Mouse (Mus musculus) liver, adult 2 months (tissue): ENCODE results near the gene Srcap. TPM values are rescaled to one million over a fixed set of nuclear protein-coding genes. Genes with fewer than 3 reads are reported as not detected.

Experiments
- DNase-seq: peaks from one replicate; pipeline ENCODE4 v3.0.0-alpha.2; 2011; ENCODE audit warnings: low read depth, low spot score; ENCODE audit errors: extremely low read depth
- H3K27ac ChIP-seq: fragments of 200-500 bp; replicated peaks from 2 replicates; pipeline ENCODE4 v1.5.1; 2012; ENCODE audit warnings: low read depth, mild to moderate bottlenecking, control low read depth, inconsistent platforms, low read length; ENCODE audit not compliant: insufficient read depth
- H3K27me3 ChIP-seq: fragments of 200-500 bp; 2 replicates; pipeline ENCODE4 v1.6.1; 2012; ENCODE audit warnings: mild to moderate bottlenecking, moderate library complexity, low read length, inconsistent platforms; ENCODE audit not compliant: control insufficient read depth, insufficient read depth
- H3K36me3 ChIP-seq: fragments of 200-500 bp; 2 replicates; pipeline ENCODE4 v1.6.1; 2012; ENCODE audit warnings: low read length, inconsistent platforms; ENCODE audit not compliant: control insufficient read depth, insufficient read depth
- H3K4me1 ChIP-seq: fragments of 200-500 bp; 2 replicates; pipeline ENCODE4 v1.6.1; 2011; ENCODE audit warnings: low read length; ENCODE audit not compliant: control insufficient read depth, insufficient read depth
- H3K4me3 ChIP-seq: fragments of 200-500 bp; 2 replicates; pipeline ENCODE4 v1.5.1; 2011; ENCODE audit warnings: low read depth, mild to moderate bottlenecking, control low read depth, low read length, moderate library complexity; ENCODE audit not compliant: insufficient read depth
- H3K79me2 ChIP-seq: fragments of 200-500 bp; 2 replicates; pipeline ENCODE4 v1.6.1; 2012; ENCODE audit warnings: inconsistent platforms, mild to moderate bottlenecking, low read length, moderate library complexity; ENCODE audit not compliant: control insufficient read depth, insufficient read depth
- H3K9ac ChIP-seq: fragments of 200-500 bp; 2 replicates; pipeline ENCODE4 v1.6.1; 2012; ENCODE audit warnings: low read depth, mild to moderate bottlenecking, control low read depth, inconsistent platforms, low read length
- CTCF ChIP-seq: fragments of 200-500 bp; IDR thresholded peaks from 2 replicates; pipeline ENCODE4 v1.5.1; 2011; ENCODE audit warnings: low read depth, low read length, control low read depth
- POLR2A ChIP-seq: fragments of 200-500 bp; IDR thresholded peaks from 2 replicates; pipeline ENCODE4 v1.6.1; 2011; ENCODE audit warnings: low read length, control low read depth; ENCODE audit not compliant: insufficient read depth; ENCODE audit errors: extremely low read depth
- WGBS: fragments of 180-500 bp; shearing (Covaris S2); methylation state at CpG from one replicate; pipeline ENCODE4 v1.1.7; 2018; 5-methylcytosine and 5-hydroxymethylcytosine counted together
- polyA plus RNA-seq: library from polyadenylated mRNA; depleted of rRNA; stranded (reverse); fragments of >200 nt; gene quantifications from 2 replicates; pipeline ENCODE4 v1.2.3, GENCODE M21; 2012
- total RNA-seq: library from RNA; depleted of rRNA; stranded (reverse); fragments of >200 nt; gene quantifications from 2 replicates; pipeline ENCODE4 v1.2.3, GENCODE M21; 2014

Srcap gene
- total and polyA plus RNA-seq, 2 experiments: 9.6 to 10.9 TPM

GRCm38 (mm10) chr7:127586149-127586548, 74.4 kb downstream of the Srcap start:
- TF ChIP-seq CTCF (no peak), POLR2A (no peak)
- H3K4me1 ChIP-seq: peaks cover 8% of the 10 kb centered on the region; the same call in 1 of the 2 replicates
- H3K27me3 ChIP-seq: no peaks in the 10 kb centered on the region
- WGBS: 94% methylated on average over 6 of the region's 6 CpGs
- H3K9ac ChIP-seq: no peak overlapping the region
- no peak overlapping the region for H3K27ac ChIP-seq
- H3K4me3 ChIP-seq: no peak overlapping the region
- peaks cover 7% of the 10 kb centered on the region; the same call in 1 of the 2 replicates for H3K79me2 ChIP-seq
- peaks cover 4% of the 10 kb centered on the region; the same call in 1 of the 2 replicates for H3K36me3 ChIP-seq
- DNase-seq: no peak

- Histone ChIP-seq H3K36me3 (peaks cover 10% of the 10 kb centered on the region), H3K9ac (no peak overlapping the region), H3K4me3 (no peak overlapping the region), H3K27ac (no peak overlapping the region), H3K79me2 (peaks cover 7% of the 10 kb centered on the region; the same call in 1 of the 2 replicates), H3K4me1 (peaks cover 8% of the 10 kb centered on the region; the same call in 1 of the 2 replicates), H3K27me3 (no peaks in the 10 kb centered on the region)
- no peak for DNase-seq
- WGBS: 66% methylated on average over 5 of the region's 5 CpGs
- no peak for TF ChIP-seq CTCF
Measured at GRCm38 (mm10) chr7:127587196-127587595, 75.4 kb downstream of the Srcap start.

- peaks cover 8% of the 10 kb centered on the region; the same call in 1 of the 2 replicates for H3K4me1 ChIP-seq
- TF ChIP-seq POLR2A: 0 out of 2 replicates have a peak, but pooled peaks have one; percentile 41
- TF ChIP-seq CTCF: no peak
Measured at GRCm38 (mm10) chr7:127588011-127588871, 76.5 kb downstream of the Srcap start, which contains the start of the genes Ccdc189 and Rnf40. TSS of gene Ccdc189 (minus strand) at chr7:127588595. TSS of gene Rnf40 (plus strand) at chr7:127588767.

GRCm38 (mm10) chr7:127588901-127589300, 77.1 kb downstream of the Srcap start:
- Histone ChIP-seq H3K27ac (no peak overlapping the region; the same call in 1 of the 2 replicates), H3K27me3 (no peaks in the 10 kb centered on the region), H3K9ac (peak overlapping the region; percentile 88), H3K36me3 (peaks cover 25% of the 10 kb centered on the region), H3K4me1 (peaks cover 8% of the 10 kb centered on the region; the same call in 1 of the 2 replicates), H3K4me3 (peak overlapping the region; percentile 80), H3K79me2 (peaks cover 7% of the 10 kb centered on the region; the same call in 1 of the 2 replicates)
- 4% methylated on average over 29 of the region's 29 CpGs for WGBS
- no peak for DNase-seq
- no peak for TF ChIP-seq POLR2A
- no peak for TF ChIP-seq CTCF

More at GRCm38 (mm10) chr7:127588011-127588871, 76.5 kb downstream of the Srcap start, which contains the start of the genes Ccdc189 and Rnf40:
- Histone ChIP-seq H3K79me2 (peaks cover 7% of the 10 kb centered on the region; the same call in 1 of the 2 replicates), H3K9ac (peak within 1 kb of the TSS; percentile 88), H3K4me3 (peak within 1 kb of the TSS; percentile 80), H3K27me3 (no peaks in the 10 kb centered on the region), H3K36me3 (peaks cover 18% of the 10 kb centered on the region), H3K27ac (peak within 1 kb of the TSS; percentile 19; the same call in 1 of the 2 replicates)
- peak; percentile 98 for DNase-seq
- 1% methylated on average over 50 of the region's 50 CpGs for WGBS

GRCm38 (mm10) chr7:127589637-127590036, 77.9 kb downstream of the Srcap start:
- peaks cover 8% of the 10 kb centered on the region; the same call in 1 of the 2 replicates for H3K4me1 ChIP-seq
- H3K79me2 ChIP-seq: peaks cover 7% of the 10 kb centered on the region; the same call in 1 of the 2 replicates
- H3K27me3 ChIP-seq: no peaks in the 10 kb centered on the region
- DNase-seq: no peak
- H3K27ac ChIP-seq: no peak overlapping the region
- TF ChIP-seq POLR2A: no peak
- peaks cover 32% of the 10 kb centered on the region for H3K36me3 ChIP-seq
- H3K4me3 ChIP-seq: no peak overlapping the region
- no peak overlapping the region for H3K9ac ChIP-seq
- WGBS: 92% methylated on average over 9 of the region's 9 CpGs
